Mouse (Mus musculus): ENCODE measurements around the gene Def6. TPM values are rescaled to one million over a fixed set of nuclear protein-coding genes. Genes with fewer than 3 reads are reported as not detected.

Gene Def6
- total and polyA plus RNA-seq, 2 experiments from 2014 or later: 7.8 to 13.0 TPM

DNA sequence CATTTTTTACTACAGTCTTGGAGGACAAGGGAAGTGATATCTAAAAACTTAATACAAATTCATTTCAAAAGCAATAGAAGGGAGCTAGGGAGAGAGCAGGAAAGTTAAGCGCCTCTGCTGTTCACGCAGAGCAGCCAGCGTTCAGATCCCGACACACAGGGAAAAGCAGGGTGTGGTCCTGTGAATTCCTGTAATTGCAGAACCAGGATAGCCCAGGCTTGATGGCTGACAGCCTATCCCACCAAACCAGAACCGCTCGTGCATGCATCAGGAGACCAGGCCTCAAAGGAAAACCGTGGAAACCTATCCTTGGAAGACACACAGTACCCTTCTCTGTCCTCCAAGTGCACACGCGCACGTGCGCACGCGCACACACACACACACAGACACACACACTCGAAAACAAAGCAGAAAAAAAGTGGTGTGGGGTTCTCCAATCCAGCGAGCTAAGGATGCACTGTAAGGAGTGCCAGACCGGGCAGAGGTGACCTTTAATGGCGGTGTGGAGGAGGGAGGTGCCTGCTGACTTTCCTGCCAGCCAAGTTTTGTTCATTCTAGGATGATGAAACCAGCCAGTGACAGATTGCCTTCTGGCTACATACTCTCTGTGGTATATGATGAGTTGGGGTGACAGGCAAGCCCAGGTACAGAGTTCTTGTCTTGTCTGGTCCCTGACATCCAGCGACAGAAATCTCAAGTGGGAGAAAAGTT is 23.6 kb downstream of the Def6 start:
- 86% methylated on average over 18 of the region's 18 CpGs for WGBS
- DNase-seq (ENCODE audit: low spot score): no peak
- no peaks in the 10 kb centered on the region for H3K9me3 ChIP-seq (ENCODE audit: low read length)
- TF ChIP-seq CTCF (IDR thresholded peaks at IDR 0.05; ENCODE audit: low read depth): no peak
- no peak overlapping the region for H3K9ac ChIP-seq (replicated peaks; ENCODE audit: low read length)
- H3K36me3 ChIP-seq (ENCODE audit: insufficient read depth, low read length): no peaks in the 10 kb centered on the region
- ATAC-seq: no peak
- H3K27ac ChIP-seq: no peak overlapping the region
- 0 out of 2 replicates have a peak, but pooled peaks cover 6% of the 10 kb centered on the region for H3K4me1 ChIP-seq (ENCODE audit: insufficient read depth, low read length)
- no peaks in the 10 kb centered on the region for H3K27me3 ChIP-seq (ENCODE audit: insufficient read depth, low read length)
- H3K4me2 ChIP-seq (ENCODE audit: low read depth, low read length): no peak overlapping the region
- H3K4me3 ChIP-seq (ENCODE audit: low read length): no peak overlapping the region

DNA sequence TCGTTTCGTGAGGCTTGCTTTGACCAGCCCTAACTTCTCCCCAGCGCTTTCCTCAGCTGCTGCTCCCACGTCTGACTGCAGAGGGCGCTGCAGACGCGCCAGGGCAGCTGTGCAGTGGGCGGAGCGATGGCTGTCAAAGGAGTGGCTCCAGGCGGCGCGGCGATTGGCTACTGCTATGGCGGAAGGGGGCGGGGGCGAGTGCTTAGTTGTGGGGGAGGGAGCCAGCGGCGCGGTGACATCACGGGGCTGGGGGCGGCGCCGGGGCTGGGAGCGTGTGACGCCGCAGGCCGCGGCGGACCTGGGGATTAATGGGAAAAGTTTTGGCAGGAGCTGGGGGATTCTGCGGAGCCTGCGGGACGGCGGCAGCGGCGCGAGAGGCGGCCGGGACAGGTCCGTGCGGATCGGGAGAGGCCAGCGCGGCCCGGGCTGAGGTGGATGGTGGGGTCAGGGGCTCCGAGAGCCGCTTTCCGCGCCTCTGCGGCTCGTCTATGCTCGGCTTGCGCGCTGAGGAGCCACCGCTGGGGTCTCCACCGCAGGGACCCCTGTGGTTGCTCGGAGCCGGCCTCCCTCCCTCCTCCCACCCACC is 25.0 kb downstream of the Def6 start, which contains the start of gene Ppard:
Gene Ppard, plus strand, starts transcription at position 226 of the 586 bp plus-strand sequence.
- Histone ChIP-seq H3K4me1 (ENCODE audit: insufficient read depth, low read length) (0 out of 2 replicates have a peak, but pooled peaks cover 6% of the 10 kb centered on the region), H3K9me3 (ENCODE audit: low read length) (no peaks in the 10 kb centered on the region), H3K27me3 (ENCODE audit: insufficient read depth, low read length) (no peaks in the 10 kb centered on the region), H3K9ac (replicated peaks; ENCODE audit: low read length) (peak within 1 kb of the TSS; percentile 81), H3K36me3 (ENCODE audit: insufficient read depth, low read length) (no peaks in the 10 kb centered on the region), H3K4me3 (ENCODE audit: low read length) (peak within 1 kb of the TSS; percentile 75), H3K27ac (peak within 1 kb of the TSS; percentile 82), H3K4me2 (ENCODE audit: low read depth, low read length) (peak within 1 kb of the TSS; percentile 90)
- TF ChIP-seq CTCF (IDR thresholded peaks at IDR 0.05; ENCODE audit: low read depth): peak; percentile 98
- peak; percentile 97 for ATAC-seq
- peak; percentile 98 for DNase-seq (ENCODE audit: low spot score)
- under 1% methylated on average over 52 of the region's 57 CpGs for WGBS

DNA sequence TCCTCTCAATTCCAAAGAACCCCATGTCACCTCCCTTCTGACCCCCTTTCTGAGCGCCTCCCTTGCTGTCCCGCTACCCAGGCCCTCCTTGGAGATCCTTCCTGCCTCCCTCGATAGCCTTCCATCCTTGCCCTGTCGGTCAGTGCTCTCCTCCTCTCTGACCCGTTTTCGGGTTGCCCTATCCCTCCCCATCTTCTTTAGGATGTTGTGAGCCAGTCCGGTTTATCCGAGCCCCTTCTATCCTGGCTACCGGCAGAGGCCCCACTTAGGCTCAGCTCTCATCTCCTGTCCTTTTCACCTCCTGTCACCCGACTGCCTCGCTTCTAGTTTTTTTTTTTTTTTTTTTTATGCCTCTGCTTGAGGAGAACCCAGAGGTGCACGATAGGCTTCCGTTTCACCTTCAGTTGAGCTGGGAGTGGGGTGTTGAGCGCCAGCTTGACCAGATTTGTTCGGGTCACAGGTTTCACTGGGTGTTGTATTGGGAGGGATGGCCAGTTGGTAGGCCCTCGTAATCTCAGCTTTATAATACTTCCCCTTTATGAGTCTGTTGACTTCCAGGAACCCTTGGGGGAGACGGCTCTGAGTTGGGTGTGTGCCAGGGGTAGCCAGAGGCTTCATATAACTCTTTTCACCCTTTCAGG is 25.6 kb downstream of the Def6 start:
- DNase-seq (ENCODE audit: low spot score): no peak
- 4% methylated on average over 17 of the region's 17 CpGs for WGBS

DNA sequence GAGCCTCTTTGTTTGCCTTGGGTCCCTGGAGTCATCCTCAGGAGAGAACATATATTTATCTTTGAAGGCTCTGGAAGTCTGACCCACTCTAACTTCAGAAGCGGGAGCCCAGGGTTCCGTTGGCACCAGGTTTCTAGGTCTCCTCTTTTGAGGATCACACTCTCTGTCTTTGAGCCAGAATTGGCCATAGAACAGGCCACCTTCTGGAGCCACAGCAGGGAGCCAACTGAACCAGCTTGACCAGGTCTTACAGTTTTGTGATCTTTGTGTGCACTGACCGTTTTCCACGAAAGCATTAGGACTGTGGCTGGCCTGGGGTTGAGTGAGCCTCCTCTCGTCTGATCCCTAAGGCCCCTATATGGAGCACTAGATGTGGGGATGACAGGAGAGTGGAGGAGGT is 27.1 kb downstream of the Def6 start:
- no peak overlapping the region for H3K27ac ChIP-seq
- no peak for DNase-seq (ENCODE audit: low spot score)
- ATAC-seq: no peak
- H3K4me3 ChIP-seq (ENCODE audit: low read length): no peak overlapping the region
- no peak for TF ChIP-seq CTCF (IDR thresholded peaks at IDR 0.05; ENCODE audit: low read depth)
- H3K4me2 ChIP-seq (ENCODE audit: low read depth, low read length): peak overlapping the region; percentile 90; the same call in 1 of the 2 replicates
- H3K4me1 ChIP-seq (ENCODE audit: insufficient read depth, low read length): 0 out of 2 replicates have a peak, but pooled peaks cover 6% of the 10 kb centered on the region
- no peak overlapping the region; the same call in 1 of the 2 replicates for H3K9ac ChIP-seq (replicated peaks; ENCODE audit: low read length)
- H3K36me3 ChIP-seq (ENCODE audit: insufficient read depth, low read length): no peaks in the 10 kb centered on the region
- H3K9me3 ChIP-seq (ENCODE audit: low read length): no peaks in the 10 kb centered on the region
- WGBS: 76% methylated on average over 5 of the region's 5 CpGs
- no peaks in the 10 kb centered on the region for H3K27me3 ChIP-seq (ENCODE audit: insufficient read depth, low read length)

More for the DNA sequence above, 25.6 kb downstream of the Def6 start:
- Histone ChIP-seq H3K4me3 (ENCODE audit: low read length) (peak overlapping the region; percentile 75), H3K4me2 (ENCODE audit: low read depth, low read length) (peak overlapping the region; percentile 90), H3K4me1 (ENCODE audit: insufficient read depth, low read length) (0 out of 2 replicates have a peak, but pooled peaks cover 6% of the 10 kb centered on the region), H3K36me3 (ENCODE audit: insufficient read depth, low read length) (no peaks in the 10 kb centered on the region), H3K27me3 (ENCODE audit: insufficient read depth, low read length) (no peaks in the 10 kb centered on the region), H3K9ac (replicated peaks; ENCODE audit: low read length) (peak overlapping the region; percentile 81), H3K9me3 (ENCODE audit: low read length) (no peaks in the 10 kb centered on the region), H3K27ac (peak overlapping the region; percentile 82)
- ATAC-seq: no peak
- no peak for TF ChIP-seq CTCF (IDR thresholded peaks at IDR 0.05; ENCODE audit: low read depth)

DNA sequence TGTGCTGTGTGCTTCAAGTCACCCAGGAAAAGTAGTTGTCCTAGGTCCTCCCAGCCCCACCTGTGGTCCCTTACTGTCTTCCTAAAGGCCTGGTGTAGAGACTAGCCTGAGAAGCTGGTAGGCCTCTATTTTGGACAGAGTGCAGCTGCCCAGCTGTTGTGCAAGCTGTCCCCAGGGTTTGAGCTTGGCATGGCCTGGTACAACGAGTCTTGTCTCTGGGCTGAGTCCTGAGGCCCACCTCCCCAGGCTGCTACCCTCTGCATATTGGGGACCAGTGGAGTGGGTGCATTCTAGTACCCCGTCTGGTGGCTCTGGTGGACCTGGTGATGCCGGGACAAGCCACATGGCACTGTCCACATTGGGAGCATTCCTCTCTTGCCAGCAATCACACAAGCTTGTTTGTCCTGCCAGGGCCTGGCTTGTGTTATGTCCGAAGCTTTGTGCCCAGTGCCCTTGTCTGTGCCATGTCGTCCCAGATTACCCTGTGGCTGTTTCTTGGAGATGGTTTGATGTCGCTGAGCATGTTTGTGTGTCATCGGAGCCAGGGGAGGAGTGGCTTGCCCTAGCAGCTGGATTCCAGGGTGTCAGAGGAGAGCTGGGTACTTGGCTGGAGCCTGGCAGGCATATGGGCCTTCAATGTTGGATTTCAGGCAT is 28.5 kb downstream of the Def6 start:
- Histone ChIP-seq H3K4me3 (ENCODE audit: low read length) (no peak overlapping the region), H3K9ac (replicated peaks; ENCODE audit: low read length) (no peak overlapping the region), H3K27ac (peak overlapping the region; percentile 45; the same call in 1 of the 2 replicates), H3K36me3 (ENCODE audit: insufficient read depth, low read length) (no peaks in the 10 kb centered on the region), H3K4me2 (ENCODE audit: low read depth, low read length) (no peak overlapping the region), H3K27me3 (ENCODE audit: insufficient read depth, low read length) (no peaks in the 10 kb centered on the region), H3K9me3 (ENCODE audit: low read length) (no peaks in the 10 kb centered on the region), H3K4me1 (ENCODE audit: insufficient read depth, low read length) (0 out of 2 replicates have a peak, but pooled peaks cover 6% of the 10 kb centered on the region)
- ATAC-seq: no peak
- peak; percentile 27 for DNase-seq (ENCODE audit: low spot score)
- 47% methylated on average over 7 of the region's 7 CpGs for WGBS
- no peak for TF ChIP-seq CTCF (IDR thresholded peaks at IDR 0.05; ENCODE audit: low read depth)

DNA sequence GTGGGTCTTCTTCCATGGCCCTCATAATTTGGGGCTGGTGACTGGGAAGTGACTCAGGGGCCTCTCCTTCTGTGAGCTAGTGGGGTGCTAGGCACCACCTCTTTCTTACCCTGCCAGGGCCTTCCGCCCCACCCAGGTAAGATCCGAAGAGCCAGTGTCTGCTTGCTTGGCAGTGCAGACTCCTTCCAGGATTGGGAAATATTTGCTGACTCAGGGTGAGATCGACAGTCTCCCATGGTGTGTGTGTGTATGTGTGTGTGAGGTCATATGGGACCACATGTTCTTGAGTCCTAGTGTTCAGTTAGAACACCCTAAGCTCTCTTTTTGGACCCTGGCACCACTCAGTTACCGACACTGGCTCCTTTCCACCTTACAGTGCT is 29.0 kb downstream of the Def6 start:
- Histone ChIP-seq H3K9ac (replicated peaks; ENCODE audit: low read length) (no peak overlapping the region), H3K4me2 (ENCODE audit: low read depth, low read length) (no peak overlapping the region), H3K36me3 (ENCODE audit: insufficient read depth, low read length) (no peaks in the 10 kb centered on the region), H3K4me1 (ENCODE audit: insufficient read depth, low read length) (0 out of 2 replicates have a peak, but pooled peaks cover 6% of the 10 kb centered on the region), H3K27ac (peak overlapping the region; percentile 45; the same call in 1 of the 2 replicates), H3K4me3 (ENCODE audit: low read length) (no peak overlapping the region), H3K27me3 (ENCODE audit: insufficient read depth, low read length) (no peaks in the 10 kb centered on the region), H3K9me3 (ENCODE audit: low read length) (no peaks in the 10 kb centered on the region)
- WGBS: 84% methylated on average over 4 of the region's 4 CpGs
- ATAC-seq: no peak
- DNase-seq (ENCODE audit: low spot score): no peak
- TF ChIP-seq CTCF (IDR thresholded peaks at IDR 0.05; ENCODE audit: low read depth): no peak

Data from hindbrain, postnatal 0 days (tissue).